Mouse (Mus musculus): ENCODE data around the gene Txnrd2.

The Txnrd2 gene

DNA sequence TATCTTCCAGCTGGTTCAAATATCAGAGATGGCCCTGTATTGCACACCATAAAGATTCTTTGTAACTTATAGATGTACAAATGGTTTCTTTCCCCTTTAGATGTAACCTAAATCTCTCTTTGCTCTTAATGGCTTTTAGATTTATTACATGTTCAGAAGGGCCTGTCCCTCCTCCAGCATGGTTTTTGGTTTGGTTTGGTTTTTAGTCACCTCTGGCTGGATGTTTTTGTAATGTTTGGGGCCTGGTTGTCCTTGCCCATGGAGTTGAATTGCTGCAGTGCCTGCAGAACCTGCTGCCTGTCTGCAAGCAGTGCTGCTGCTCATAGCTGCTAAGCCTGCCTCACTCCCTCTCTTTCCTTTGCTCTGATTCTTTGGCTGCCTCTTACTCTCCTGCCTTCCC, 21.1 kb downstream of the Txnrd2 start:
- Histone ChIP-seq H3K36me3 (ENCODE audit: insufficient read depth, low read length) (0 out of 2 replicates have a peak, but pooled peaks cover 3% of the 10 kb centered on the region), H3K4me3 (replicated peaks; ENCODE audit: low read length) (no peak overlapping the region), H3K4me1 (replicated peaks; ENCODE audit: low read depth, low read length) (peaks cover 8% of the 10 kb centered on the region), H3K9me3 (ENCODE audit: low read length) (no peaks in the 10 kb centered on the region), H3K27me3 (ENCODE audit: insufficient read depth, low read length) (no peaks in the 10 kb centered on the region)
- TF ChIP-seq POU5F1 (IDR thresholded peaks at IDR 0.05; ENCODE audit: borderline replicate concordance, low read length) (no peak), NANOG (IDR thresholded peaks at IDR 0.05; ENCODE audit: borderline replicate concordance, low read length) (no peak)

DNA sequence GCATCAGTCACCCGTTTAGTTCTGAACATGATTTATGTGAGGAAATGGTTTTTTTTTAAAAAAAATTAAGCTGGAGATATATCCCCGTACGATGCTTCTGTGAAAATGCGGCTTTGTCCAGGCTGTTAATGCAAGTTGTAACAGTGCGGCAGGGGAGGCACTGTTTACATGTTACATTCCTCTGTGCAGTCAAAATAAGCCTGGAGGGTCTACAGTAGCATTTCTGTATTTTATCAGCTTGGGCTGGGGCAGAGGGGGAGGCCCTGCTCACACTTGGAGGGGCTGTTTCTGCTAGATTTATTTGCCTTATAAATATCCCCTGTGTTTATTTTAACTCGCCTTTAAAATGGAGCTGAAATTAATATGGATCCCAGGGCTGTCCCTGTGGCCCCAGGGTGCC, 21.9 kb downstream of the Txnrd2 start:
- Histone ChIP-seq H3K9me3 (ENCODE audit: low read length) (no peaks in the 10 kb centered on the region), H3K27me3 (ENCODE audit: insufficient read depth, low read length) (no peaks in the 10 kb centered on the region), H3K4me1 (replicated peaks; ENCODE audit: low read depth, low read length) (peaks cover 10% of the 10 kb centered on the region), H3K36me3 (ENCODE audit: insufficient read depth, low read length) (0 out of 2 replicates have a peak, but pooled peaks cover 3% of the 10 kb centered on the region), H3K4me3 (replicated peaks; ENCODE audit: low read length) (no peak overlapping the region)
- no peak for TF ChIP-seq POU5F1 (IDR thresholded peaks at IDR 0.05; ENCODE audit: borderline replicate concordance, low read length)
- TF ChIP-seq CTCF (conservative IDR thresholded peaks at IDR 0.05; ENCODE audit: low read length), result no peak
- TF ChIP-seq NANOG (IDR thresholded peaks at IDR 0.05; ENCODE audit: borderline replicate concordance, low read length), result no peak

GRCm38 (mm10) chr16:18449005-18449404, 22.8 kb downstream of the Txnrd2 start:
- Histone ChIP-seq H3K36me3 (ENCODE audit: insufficient read depth, low read length) (0 out of 2 replicates have a peak, but pooled peaks cover 3% of the 10 kb centered on the region), H3K9me3 (ENCODE audit: low read length) (no peaks in the 10 kb centered on the region), H3K4me1 (replicated peaks; ENCODE audit: low read depth, low read length) (peaks cover 10% of the 10 kb centered on the region), H3K27me3 (ENCODE audit: insufficient read depth, low read length) (no peaks in the 10 kb centered on the region; the same call in 1 of the 2 replicates), H3K4me3 (replicated peaks; ENCODE audit: low read length) (no peak overlapping the region)
- no peak for TF ChIP-seq CTCF (conservative IDR thresholded peaks at IDR 0.05; ENCODE audit: low read length)
- TF ChIP-seq NANOG (IDR thresholded peaks at IDR 0.05; ENCODE audit: borderline replicate concordance, low read length), result no peak
- no peak for TF ChIP-seq POU5F1 (IDR thresholded peaks at IDR 0.05; ENCODE audit: borderline replicate concordance, low read length)

DNA sequence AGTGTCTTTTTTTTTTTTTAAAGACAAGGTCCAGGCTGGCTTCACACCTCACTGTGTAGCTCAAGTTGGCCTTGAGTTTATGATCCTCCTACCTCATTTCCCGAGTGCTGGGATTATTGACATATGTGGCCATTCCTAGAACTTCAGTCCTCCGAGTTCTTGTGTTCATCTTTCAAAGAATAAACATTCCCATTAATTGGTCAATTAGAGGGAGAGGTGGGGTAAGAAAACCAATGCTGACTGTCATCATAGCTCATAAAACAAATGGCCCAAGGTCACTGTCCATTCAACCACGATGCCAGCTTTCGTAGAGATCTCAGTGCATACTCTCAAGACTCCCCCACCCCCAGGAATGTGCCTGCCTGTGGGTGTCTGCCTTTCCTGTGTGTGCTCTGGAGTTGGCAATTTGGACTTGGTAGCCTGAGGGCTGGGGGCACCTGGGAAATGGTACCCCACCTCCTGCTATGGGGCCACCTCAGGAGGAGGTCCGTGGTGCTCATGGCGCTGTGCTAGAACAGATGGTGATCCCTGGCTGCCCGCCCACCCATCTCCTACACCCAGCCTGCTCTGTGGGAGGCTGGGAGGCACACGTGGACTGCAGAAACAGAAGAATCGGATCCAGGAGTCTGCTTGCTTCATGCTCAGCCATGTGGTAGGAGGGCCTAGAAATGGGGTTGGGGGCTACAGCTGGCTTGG, 25.4 kb downstream of the Txnrd2 start:
- no peaks in the 10 kb centered on the region for H3K36me3 ChIP-seq (ENCODE audit: insufficient read depth, low read length)
- peaks cover 12% of the 10 kb centered on the region for H3K27me3 ChIP-seq (ENCODE audit: insufficient read depth, low read length)
- no peak overlapping the region for H3K4me3 ChIP-seq (replicated peaks; ENCODE audit: low read length)
- no peaks in the 10 kb centered on the region for H3K9me3 ChIP-seq (ENCODE audit: low read length)
- peaks cover 10% of the 10 kb centered on the region for H3K4me1 ChIP-seq (replicated peaks; ENCODE audit: low read depth, low read length)
- no peak for TF ChIP-seq POU5F1 (IDR thresholded peaks at IDR 0.05; ENCODE audit: borderline replicate concordance, low read length)

GRCm38 (mm10) chr16:18452361-18452862, 26.2 kb downstream of the Txnrd2 start:
- H3K4me1 ChIP-seq (replicated peaks; ENCODE audit: low read depth, low read length), result peaks cover 10% of the 10 kb centered on the region
- no peaks in the 10 kb centered on the region for H3K9me3 ChIP-seq (ENCODE audit: low read length)
- no peak for TF ChIP-seq POU5F1 (IDR thresholded peaks at IDR 0.05; ENCODE audit: borderline replicate concordance, low read length)
- no peak for TF ChIP-seq CTCF (conservative IDR thresholded peaks at IDR 0.05; ENCODE audit: low read length)
- TF ChIP-seq NANOG (IDR thresholded peaks at IDR 0.05; ENCODE audit: borderline replicate concordance, low read length), result no peak
- no peaks in the 10 kb centered on the region for H3K36me3 ChIP-seq (ENCODE audit: insufficient read depth, low read length)
- no peak overlapping the region for H3K4me3 ChIP-seq (replicated peaks; ENCODE audit: low read length)
- peaks cover 12% of the 10 kb centered on the region for H3K27me3 ChIP-seq (ENCODE audit: insufficient read depth, low read length)

DNA sequence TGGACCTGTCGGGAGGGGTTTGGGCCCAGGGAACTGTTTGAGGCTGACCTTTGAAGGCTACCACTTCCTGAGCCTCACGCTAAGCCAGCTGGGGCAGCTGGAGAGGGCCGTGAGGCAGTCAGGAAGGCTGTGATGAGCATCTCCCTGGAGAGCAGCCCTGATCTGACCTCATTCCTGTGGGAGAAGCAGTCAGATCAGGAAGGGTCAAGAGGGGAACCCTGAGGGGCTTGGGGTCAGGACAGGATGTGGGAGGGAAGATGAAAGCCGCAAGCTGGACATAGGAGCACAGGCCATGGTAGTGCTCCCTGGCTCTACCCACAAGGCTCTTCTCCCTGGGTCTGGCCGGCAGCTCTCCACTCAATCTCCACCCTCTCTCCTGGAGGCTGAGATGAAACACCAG, 27.7 kb downstream of the Txnrd2 start:
- Histone ChIP-seq H3K4me3 (replicated peaks; ENCODE audit: low read length) (no peak overlapping the region), H3K9me3 (ENCODE audit: low read length) (no peaks in the 10 kb centered on the region), H3K36me3 (ENCODE audit: insufficient read depth, low read length) (no peaks in the 10 kb centered on the region), H3K4me1 (replicated peaks; ENCODE audit: low read depth, low read length) (peaks cover 17% of the 10 kb centered on the region), H3K27me3 (ENCODE audit: insufficient read depth, low read length) (peaks cover 22% of the 10 kb centered on the region)
- TF ChIP-seq NANOG (IDR thresholded peaks at IDR 0.05; ENCODE audit: borderline replicate concordance, low read length) (no peak), CTCF (conservative IDR thresholded peaks at IDR 0.05; ENCODE audit: low read length) (no peak)

- no peaks in the 10 kb centered on the region for H3K9me3 ChIP-seq (ENCODE audit: low read length)
- TF ChIP-seq NANOG (IDR thresholded peaks at IDR 0.05; ENCODE audit: borderline replicate concordance, low read length) (no peak), POU5F1 (IDR thresholded peaks at IDR 0.05; ENCODE audit: borderline replicate concordance, low read length) (no peak), CTCF (conservative IDR thresholded peaks at IDR 0.05; ENCODE audit: low read length) (no peak)
Measured at GRCm38 (mm10) chr16:18455407-18455806, 29.2 kb downstream of the Txnrd2 start.

DNA sequence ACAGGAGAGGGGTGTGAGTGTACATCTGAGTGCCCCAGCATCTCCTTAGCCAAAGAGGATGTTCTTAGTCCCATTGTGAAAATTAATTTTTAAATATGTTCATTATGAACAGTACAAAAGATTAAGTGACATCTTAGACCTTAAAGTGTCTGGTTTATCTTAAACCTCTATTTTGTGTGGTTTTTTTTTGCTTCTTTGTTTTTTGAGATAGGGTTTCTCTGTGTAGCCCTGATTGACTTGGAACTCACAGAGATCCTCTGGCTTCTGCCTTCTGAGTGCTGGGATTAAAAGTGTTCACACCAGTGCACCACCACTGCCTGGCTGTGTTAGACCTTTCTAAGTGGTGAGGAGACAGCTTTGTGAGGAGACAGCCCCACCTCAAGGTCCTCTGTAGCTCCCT, 32.5 kb downstream of the Txnrd2 start:
- Histone ChIP-seq H3K9me3 (ENCODE audit: low read length) (no peaks in the 10 kb centered on the region), H3K4me1 (replicated peaks; ENCODE audit: low read depth, low read length) (peaks cover 52% of the 10 kb centered on the region), H3K4me3 (replicated peaks; ENCODE audit: low read length) (peak overlapping the region; percentile 56; the same call in 1 of the 2 replicates), H3K27me3 (ENCODE audit: insufficient read depth, low read length) (peaks cover 25% of the 10 kb centered on the region), H3K36me3 (ENCODE audit: insufficient read depth, low read length) (no peaks in the 10 kb centered on the region)
- TF ChIP-seq NANOG (IDR thresholded peaks at IDR 0.05; ENCODE audit: borderline replicate concordance, low read length) (no peak), POU5F1 (IDR thresholded peaks at IDR 0.05; ENCODE audit: borderline replicate concordance, low read length) (no peak), CTCF (conservative IDR thresholded peaks at IDR 0.05; ENCODE audit: low read length) (no peak)

More at GRCm38 (mm10) chr16:18455407-18455806, 29.2 kb downstream of the Txnrd2 start:
- Histone ChIP-seq H3K27me3 (ENCODE audit: insufficient read depth, low read length) (peaks cover 22% of the 10 kb centered on the region), H3K4me3 (replicated peaks; ENCODE audit: low read length) (no peak overlapping the region), H3K36me3 (ENCODE audit: insufficient read depth, low read length) (no peaks in the 10 kb centered on the region), H3K4me1 (replicated peaks; ENCODE audit: low read depth, low read length) (peaks cover 32% of the 10 kb centered on the region)
